Mouse (Mus musculus): ENCODE measurements around the gene Cdhr4. TPM values are rescaled to one million over a fixed set of nuclear protein-coding genes. Genes with fewer than 3 reads are reported as not detected.

Gene Cdhr4
- polyA plus RNA-seq, 1 experiment from 2014 or later = 2.6 TPM

GRCm38 (mm10) chr9:107962916-107963315 is 29.4 kb upstream of the Cdhr4 start:
- no peaks in the 10 kb centered on the region for H3K9me3 ChIP-seq
- H3K27me3 ChIP-seq = no peaks in the 10 kb centered on the region
- H3K27ac ChIP-seq = no peak overlapping the region
- H3K4me3 ChIP-seq = no peak overlapping the region
- peaks cover 17% of the 10 kb centered on the region for H3K4me1 ChIP-seq (replicated peaks)
- peaks cover 3% of the 10 kb centered on the region; the same call in 1 of the 2 replicates for H3K36me3 ChIP-seq
- peak overlapping the region; percentile 19; the same call in 1 of the 2 replicates for H3K9ac ChIP-seq
- no peak overlapping the region for H3K4me2 ChIP-seq
- 94% methylated on average over 9 of the region's 9 CpGs for WGBS
- ATAC-seq (ENCODE audit: low FRiP score) = no peak

GRCm38 (mm10) chr9:107963700-107964099 is 28.6 kb upstream of the Cdhr4 start:
- 0 out of 2 replicates have a peak, but pooled peaks have one; percentile 22 for ATAC-seq (ENCODE audit: low FRiP score)
- WGBS = 24% methylated on average over 5 of the region's 5 CpGs
- H3K4me1 ChIP-seq (replicated peaks) = peaks cover 17% of the 10 kb centered on the region

DNA sequence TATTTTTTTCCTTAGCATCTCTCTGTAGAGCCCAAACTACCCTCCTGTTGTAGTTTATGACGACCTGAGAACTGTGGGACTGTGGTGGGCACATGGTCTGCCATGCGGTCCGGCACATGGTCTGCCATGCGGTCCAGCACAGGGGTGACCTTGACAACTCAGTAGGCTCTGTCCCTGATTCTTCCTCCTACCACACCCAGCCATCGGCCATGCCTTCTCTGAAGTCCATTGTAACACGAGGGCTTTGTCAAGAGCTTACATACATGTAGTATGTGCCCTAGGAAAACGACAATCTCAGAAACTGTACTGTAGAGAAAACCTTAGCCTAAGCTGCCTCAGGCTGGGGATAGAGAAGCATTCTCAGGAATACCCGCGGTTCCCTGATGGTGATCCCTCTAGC is 27.6 kb upstream of the Cdhr4 start:
- Histone ChIP-seq H3K9me3 (no peaks in the 10 kb centered on the region), H3K27me3 (no peaks in the 10 kb centered on the region), H3K9ac (no peak overlapping the region), H3K4me2 (no peak overlapping the region), H3K4me3 (no peak overlapping the region), H3K27ac (no peak overlapping the region), H3K36me3 (peaks cover 7% of the 10 kb centered on the region; the same call in 1 of the 2 replicates), H3K4me1 (replicated peaks) (peaks cover 17% of the 10 kb centered on the region)
- WGBS = 94% methylated on average over 9 of the region's 9 CpGs
- no peak for ATAC-seq (ENCODE audit: low FRiP score)

More at GRCm38 (mm10) chr9:107963700-107964099, 28.6 kb upstream of the Cdhr4 start:
- Histone ChIP-seq H3K27me3 (no peaks in the 10 kb centered on the region), H3K9ac (no peak overlapping the region), H3K36me3 (peaks cover 3% of the 10 kb centered on the region; the same call in 1 of the 2 replicates), H3K9me3 (no peaks in the 10 kb centered on the region), H3K27ac (no peak overlapping the region), H3K4me2 (no peak overlapping the region), H3K4me3 (no peak overlapping the region)

- no peak for ATAC-seq (ENCODE audit: low FRiP score)
- WGBS = 93% methylated on average over 10 of the region's 10 CpGs
- H3K4me3 ChIP-seq = no peak overlapping the region
- no peaks in the 10 kb centered on the region for H3K27me3 ChIP-seq
- peaks cover 8% of the 10 kb centered on the region for H3K4me1 ChIP-seq (replicated peaks)
- no peaks in the 10 kb centered on the region for H3K9me3 ChIP-seq
- H3K36me3 ChIP-seq = peaks cover 13% of the 10 kb centered on the region
- no peak overlapping the region for H3K9ac ChIP-seq
- no peak overlapping the region for H3K4me2 ChIP-seq
- no peak overlapping the region for H3K27ac ChIP-seq
Observed at GRCm38 (mm10) chr9:107966676-107967075, 25.6 kb upstream of the Cdhr4 start.

GRCm38 (mm10) chr9:107967437-107967836 is 24.9 kb upstream of the Cdhr4 start:
- WGBS = 93% methylated on average over 6 of the region's 6 CpGs

GRCm38 (mm10) chr9:107968531-107968930 is 23.8 kb upstream of the Cdhr4 start:
- Histone ChIP-seq H3K27ac (no peak overlapping the region), H3K4me1 (replicated peaks) (0 out of 2 replicates have a peak, but pooled peaks cover 3% of the 10 kb centered on the region), H3K4me2 (no peak overlapping the region), H3K27me3 (no peaks in the 10 kb centered on the region), H3K36me3 (peaks cover 10% of the 10 kb centered on the region; the same call in 1 of the 2 replicates), H3K9ac (no peak overlapping the region), H3K4me3 (no peak overlapping the region), H3K9me3 (no peaks in the 10 kb centered on the region)
- no peak for ATAC-seq (ENCODE audit: low FRiP score)
- WGBS = 94% methylated on average over 7 of the region's 7 CpGs

More at GRCm38 (mm10) chr9:107967437-107967836, 24.9 kb upstream of the Cdhr4 start:
- Histone ChIP-seq H3K9ac (no peak overlapping the region), H3K27me3 (no peaks in the 10 kb centered on the region), H3K9me3 (no peaks in the 10 kb centered on the region), H3K4me2 (no peak overlapping the region), H3K36me3 (peaks cover 10% of the 10 kb centered on the region), H3K27ac (no peak overlapping the region), H3K4me1 (replicated peaks) (0 out of 2 replicates have a peak, but pooled peaks cover 3% of the 10 kb centered on the region), H3K4me3 (no peak overlapping the region)
- ATAC-seq (ENCODE audit: low FRiP score) = no peak

- no peaks in the 10 kb centered on the region for H3K27me3 ChIP-seq
- no peaks in the 10 kb centered on the region for H3K9me3 ChIP-seq
- no peak overlapping the region for H3K4me3 ChIP-seq
- peaks cover 10% of the 10 kb centered on the region; the same call in 1 of the 2 replicates for H3K36me3 ChIP-seq
- H3K27ac ChIP-seq = no peak overlapping the region
- H3K9ac ChIP-seq = no peak overlapping the region
- no peak for ATAC-seq (ENCODE audit: low FRiP score)
- no peak overlapping the region for H3K4me2 ChIP-seq
- no peaks in the 10 kb centered on the region for H3K4me1 ChIP-seq (replicated peaks)
- WGBS = 94% methylated on average over 5 of the region's 5 CpGs
Observed at GRCm38 (mm10) chr9:107970311-107970710, 22.0 kb upstream of the Cdhr4 start.

DNA sequence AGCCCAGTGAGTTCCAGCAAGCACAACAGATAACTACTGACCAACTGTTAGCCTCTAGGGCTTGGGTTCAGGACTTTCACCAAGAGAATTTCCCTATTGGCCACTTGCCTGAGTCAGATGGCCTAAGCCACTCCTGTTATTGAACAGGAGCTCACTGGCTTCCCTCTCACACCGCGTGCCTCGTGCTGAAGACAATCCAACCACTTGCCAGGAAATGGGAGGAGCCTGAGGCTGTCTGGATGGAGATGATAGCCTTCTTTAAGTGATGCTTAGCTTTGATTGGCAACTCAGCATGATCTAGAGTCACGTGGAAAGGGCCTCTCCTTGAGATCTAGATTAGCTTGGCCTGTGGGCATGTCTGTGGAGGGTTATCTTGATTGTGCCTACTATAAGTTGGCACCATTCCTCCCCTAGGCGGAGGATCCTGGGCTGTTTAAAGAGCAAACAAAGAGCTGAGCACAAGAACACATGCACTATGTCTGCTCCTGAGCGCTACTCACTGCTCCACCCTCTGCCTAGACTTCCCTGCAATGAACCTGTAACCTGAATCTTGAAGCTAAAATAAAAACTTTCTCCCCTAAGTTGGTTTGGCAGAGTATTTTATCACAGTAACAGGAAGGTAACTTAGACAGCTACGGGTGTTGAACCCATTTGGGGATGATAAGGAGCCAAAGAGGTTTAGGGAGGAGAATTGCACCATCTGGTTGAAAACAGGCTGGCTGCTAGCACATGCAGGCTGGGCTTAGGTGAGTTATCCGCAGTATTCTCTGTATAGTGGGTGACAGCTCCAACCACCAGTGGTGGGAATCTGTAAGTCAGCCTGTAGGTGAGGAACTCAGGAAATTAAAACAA is 20.4 kb upstream of the Cdhr4 start:
- no peak for ATAC-seq (ENCODE audit: low FRiP score)
- Histone ChIP-seq H3K4me3 (no peak overlapping the region), H3K36me3 (peaks cover 10% of the 10 kb centered on the region; the same call in 1 of the 2 replicates), H3K27ac (no peak overlapping the region), H3K27me3 (no peaks in the 10 kb centered on the region), H3K9me3 (no peaks in the 10 kb centered on the region), H3K4me2 (no peak overlapping the region), H3K4me1 (replicated peaks) (no peaks in the 10 kb centered on the region), H3K9ac (no peak overlapping the region)
- 86% methylated on average over 8 of the region's 8 CpGs for WGBS

DNA sequence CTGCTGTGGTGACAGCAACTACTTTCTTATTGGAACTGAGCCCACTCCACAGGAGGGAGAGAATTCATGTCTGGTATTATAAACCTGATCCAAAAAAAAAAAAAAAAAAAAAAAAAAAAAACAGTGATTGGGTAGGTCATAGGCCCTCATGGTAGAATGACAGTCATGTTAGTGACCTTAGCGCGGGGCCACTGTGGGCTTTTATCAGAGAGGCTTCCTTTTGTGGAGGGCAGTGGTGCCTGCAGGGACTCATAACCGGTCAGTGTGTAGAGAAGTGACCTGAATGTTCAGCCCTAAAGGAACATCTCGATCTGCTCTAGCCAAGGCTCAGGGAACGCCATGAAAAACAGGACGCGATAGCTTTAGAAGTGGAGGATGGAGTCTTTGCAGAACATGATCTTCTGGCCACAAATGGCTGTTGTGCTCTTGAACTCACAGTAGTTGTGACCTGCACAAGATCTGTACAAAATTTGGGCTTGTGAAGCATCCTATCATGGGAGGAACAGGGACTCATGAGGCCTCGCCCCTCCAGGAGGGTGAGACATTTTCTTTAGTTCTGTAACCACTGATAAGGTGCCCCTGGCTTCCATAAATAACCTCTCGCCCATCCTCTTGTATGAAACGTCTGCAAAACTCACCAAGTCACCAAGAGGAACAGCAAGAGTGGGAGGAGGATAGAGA is 17.7 kb upstream of the Cdhr4 start:
- ATAC-seq (ENCODE audit: low FRiP score) = no peak
- Histone ChIP-seq H3K27me3 (no peaks in the 10 kb centered on the region), H3K4me2 (no peak overlapping the region), H3K27ac (no peak overlapping the region), H3K4me1 (replicated peaks) (no peaks in the 10 kb centered on the region), H3K4me3 (no peak overlapping the region), H3K36me3 (peaks cover 6% of the 10 kb centered on the region; the same call in 1 of the 2 replicates), H3K9me3 (no peaks in the 10 kb centered on the region), H3K9ac (no peak overlapping the region)
- WGBS = 85% methylated on average over 10 of the region's 10 CpGs

GRCm38 (mm10) chr9:107975399-107976386 is 16.6 kb upstream of the Cdhr4 start, which contains the start of gene Uba7:
Gene Uba7, plus strand, starts transcription at chr9:107975505.
- Histone ChIP-seq H3K27ac (no peak within 1 kb of the TSS), H3K9ac (no peak within 1 kb of the TSS), H3K36me3 (peaks cover 4% of the 10 kb centered on the region; the same call in 1 of the 2 replicates), H3K4me1 (replicated peaks) (no peaks in the 10 kb centered on the region), H3K4me2 (no peak within 1 kb of the TSS), H3K4me3 (no peak within 1 kb of the TSS), H3K9me3 (no peaks in the 10 kb centered on the region), H3K27me3 (no peaks in the 10 kb centered on the region)
- no peak for ATAC-seq (ENCODE audit: low FRiP score)
- 75% methylated on average over 12 of the region's 12 CpGs for WGBS

DNA sequence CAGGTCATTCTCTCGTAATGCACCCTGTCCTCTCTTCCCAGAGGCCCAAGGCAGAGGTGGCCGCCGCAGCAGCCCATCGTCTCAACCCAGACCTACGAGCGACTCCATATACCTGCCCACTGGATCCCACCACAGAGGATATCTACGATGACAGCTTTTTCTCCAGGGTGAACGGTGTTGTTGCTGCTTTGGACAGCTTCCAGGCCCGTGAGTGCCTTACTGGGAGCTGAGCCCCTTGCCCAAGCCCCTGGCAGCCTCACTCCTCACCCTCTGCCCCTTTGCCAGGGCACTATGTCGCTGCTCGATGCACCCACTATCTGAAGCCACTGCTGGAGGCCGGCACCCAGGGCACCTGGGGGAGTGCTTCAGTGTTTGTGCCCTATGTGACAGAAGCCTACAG is 13.5 kb upstream of the Cdhr4 start:
- Histone ChIP-seq H3K27me3 (peaks cover 16% of the 10 kb centered on the region), H3K4me3 (no peak overlapping the region), H3K4me2 (no peak overlapping the region), H3K36me3 (no peaks in the 10 kb centered on the region), H3K9me3 (no peaks in the 10 kb centered on the region), H3K27ac (no peak overlapping the region), H3K4me1 (replicated peaks) (peaks cover 25% of the 10 kb centered on the region), H3K9ac (no peak overlapping the region)
- no peak for ATAC-seq (ENCODE audit: low FRiP score)
- WGBS = 90% methylated on average over 12 of the region's 12 CpGs
